Mouse (Mus musculus) brain, embryonic 14.5 days (tissue): ENCODE results near the gene Ogfrl1. TPM values are rescaled to one million over a fixed set of nuclear protein-coding genes. Genes with fewer than 3 reads are reported as not detected.

Source experiments
- DNase-seq: peaks from one replicate; pipeline ENCODE4 v3.0.0-alpha.2; 2011; ENCODE audit warnings: low read depth
- CTCF ChIP-seq: fragments of 200-500 bp; IDR thresholded peaks from 2 replicates; pipeline ENCODE4 v1.5.1; 2012; ENCODE audit warnings: inconsistent platforms, mild to moderate bottlenecking, moderate library complexity, borderline replicate concordance; ENCODE audit not compliant: insufficient read depth, insufficient read length; ENCODE audit errors: extremely low read depth
- POLR2A ChIP-seq: fragments of 200-500 bp; IDR thresholded peaks from 2 replicates; pipeline ENCODE4 v1.6.1; 2012; ENCODE audit warnings: mild to moderate bottlenecking, inconsistent platforms, borderline replicate concordance; ENCODE audit not compliant: poor library complexity, insufficient read depth, insufficient read length, severe bottlenecking; ENCODE audit errors: extremely low read depth
- polyA plus RNA-seq: library from polyadenylated mRNA; depleted of rRNA; stranded (reverse); fragments of >200 nt; gene quantifications from 2 replicates; pipeline ENCODE4 v1.2.3, GENCODE M21; 2012

Ogfrl1 gene
- polyA plus RNA-seq, 1 experiment, result 14.9 TPM

GRCm38 (mm10) chr1:23382806-23383653, 14.5 kb downstream of the Ogfrl1 start:
- TF ChIP-seq CTCF (no peak), POLR2A (peak; percentile 5; the same call in 1 of the 2 replicates)
- DNase-seq, result peak; percentile 95

- DNase-seq, result peak; percentile 38
- TF ChIP-seq POLR2A, result no peak
- TF ChIP-seq CTCF, result no peak
Observed at GRCm38 (mm10) chr1:23382461-23382805, 15.1 kb downstream of the Ogfrl1 start.

- TF ChIP-seq POLR2A (no peak), CTCF (no peak)
- no peak for DNase-seq
Observed at GRCm38 (mm10) chr1:23382037-23382436, 15.5 kb downstream of the Ogfrl1 start.

GRCm38 (mm10) chr1:23379911-23380740, 17.4 kb downstream of the Ogfrl1 start:
- peak; percentile 85 for DNase-seq
- no peak for TF ChIP-seq CTCF
- TF ChIP-seq POLR2A, result no peak

- TF ChIP-seq CTCF (no peak), POLR2A (no peak)
- DNase-seq, result no peak
Observed at GRCm38 (mm10) chr1:23379321-23379720, 18.3 kb downstream of the Ogfrl1 start.

GRCm38 (mm10) chr1:23377572-23377971, 20.0 kb downstream of the Ogfrl1 start:
- no peak for DNase-seq
- TF ChIP-seq POLR2A (no peak), CTCF (no peak)

GRCm38 (mm10) chr1:23374156-23374555, 23.4 kb downstream of the Ogfrl1 start:
- no peak for DNase-seq
- TF ChIP-seq POLR2A, result no peak
- TF ChIP-seq CTCF, result no peak

GRCm38 (mm10) chr1:23365614-23366013, 32.0 kb downstream of the Ogfrl1 start:
- TF ChIP-seq CTCF, result no peak
- TF ChIP-seq POLR2A, result no peak
- no peak for DNase-seq

- TF ChIP-seq CTCF, result no peak
- TF ChIP-seq POLR2A, result no peak
- no peak for DNase-seq
Observed at GRCm38 (mm10) chr1:23352895-23353294, 44.7 kb downstream of the Ogfrl1 start.

GRCm38 (mm10) chr1:23351756-23352155, 45.8 kb downstream of the Ogfrl1 start:
- no peak for TF ChIP-seq CTCF
- no peak for TF ChIP-seq POLR2A
- DNase-seq, result peak; percentile 32

GRCm38 (mm10) chr1:23345633-23346032, 51.9 kb downstream of the Ogfrl1 start:
- no peak for DNase-seq
- no peak for TF ChIP-seq POLR2A
- TF ChIP-seq CTCF, result no peak
